Mouse (Mus musculus): ENCODE results near the gene Psme1.

GRCm38 (mm10) chr14:55598521-55599390 is 20.8 kb downstream of the Psme1 start:
- no peak for TF ChIP-seq ZC3H11A (IDR thresholded peaks at IDR 0.05; ENCODE audit: borderline replicate concordance, low read depth, low read length)
- TF ChIP-seq ZNF384 (IDR thresholded peaks at IDR 0.05; ENCODE audit: low read depth, low read length): no peak
- no peak for TF ChIP-seq MAFK (IDR thresholded peaks at IDR 0.05; ENCODE audit: insufficient read depth, low read depth, low read length)
- TF ChIP-seq HCFC1 (IDR thresholded peaks at IDR 0.05; ENCODE audit: borderline replicate concordance, insufficient read depth, low read length): no peak
